Mouse (Mus musculus) NIH3T3 (cell line): ENCODE measurements around the gene Gjc1.

Experiments
- DNase-seq: peaks from one replicate; pipeline ENCODE4 v3.0.0-alpha.2; 2012; ENCODE audit warnings: low read depth

Gene Gjc1

GRCm38 (mm10) chr11:102814881-102815280 is 4.6 kb downstream of the Gjc1 start:
- no peak for DNase-seq

- peak; percentile 75 for DNase-seq
Observed at GRCm38 (mm10) chr11:102810721-102811485, 8.6 kb downstream of the Gjc1 start.

- DNase-seq = no peak
Observed at GRCm38 (mm10) chr11:102808246-102808645, 11.3 kb downstream of the Gjc1 start.

- DNase-seq = no peak
Observed at GRCm38 (mm10) chr11:102803453-102803852, 16.0 kb downstream of the Gjc1 start.

- DNase-seq = no peak
Observed at GRCm38 (mm10) chr11:102794157-102794556, 25.3 kb downstream of the Gjc1 start.

GRCm38 (mm10) chr11:102791682-102792445 is 27.6 kb downstream of the Gjc1 start:
- DNase-seq = no peak

GRCm38 (mm10) chr11:102787688-102788177 is 31.8 kb downstream of the Gjc1 start:
- no peak for DNase-seq

- no peak for DNase-seq
Observed at GRCm38 (mm10) chr11:102783443-102783842, 36.1 kb downstream of the Gjc1 start.

- DNase-seq = no peak
Observed at GRCm38 (mm10) chr11:102781523-102781922, 38.0 kb downstream of the Gjc1 start.

GRCm38 (mm10) chr11:102780986-102781351 is 38.5 kb downstream of the Gjc1 start:
- DNase-seq = no peak

GRCm38 (mm10) chr11:102780271-102780985 is 39.1 kb downstream of the Gjc1 start:
- no peak for DNase-seq

- no peak for DNase-seq
Observed at GRCm38 (mm10) chr11:102779824-102780223, 39.7 kb downstream of the Gjc1 start.

GRCm38 (mm10) chr11:102779081-102779638 is 40.3 kb downstream of the Gjc1 start:
- peak; percentile 14 for DNase-seq

- DNase-seq = no peak
Observed at GRCm38 (mm10) chr11:102778597-102778996, 40.9 kb downstream of the Gjc1 start.

- DNase-seq = no peak
Observed at GRCm38 (mm10) chr11:102778165-102778564, 41.3 kb downstream of the Gjc1 start.

- peak; percentile 80 for DNase-seq
Observed at GRCm38 (mm10) chr11:102777598-102777997, 41.9 kb downstream of the Gjc1 start.

GRCm38 (mm10) chr11:102774621-102775141 is 44.8 kb downstream of the Gjc1 start:
- peak; percentile 92 for DNase-seq

- peak; percentile 95 for DNase-seq
Observed at GRCm38 (mm10) chr11:102773713-102774611, 45.5 kb downstream of the Gjc1 start.

GRCm38 (mm10) chr11:102772771-102773700 is 46.5 kb downstream of the Gjc1 start:
- DNase-seq = no peak
